Mouse (Mus musculus) kidney, adult 2 months (tissue): ENCODE data around the gene Dgkh.

ENCODE experiments used
- CTCF ChIP-seq: fragments of 200-500 bp; conservative IDR thresholded peaks from 2 replicates; pipeline ENCODE4 v1.5.1; 2011; ENCODE audit warnings: low read depth, mild to moderate bottlenecking, control low read depth, low read length, moderate library complexity, mixed read lengths; ENCODE audit not compliant: insufficient read depth, insufficient read length
- POLR2A ChIP-seq: fragments of 200-500 bp; IDR thresholded peaks from one replicate; pipeline ENCODE4 v1.6.1; 2011; ENCODE audit warnings: low read depth, low read length, control low read depth

DNA sequence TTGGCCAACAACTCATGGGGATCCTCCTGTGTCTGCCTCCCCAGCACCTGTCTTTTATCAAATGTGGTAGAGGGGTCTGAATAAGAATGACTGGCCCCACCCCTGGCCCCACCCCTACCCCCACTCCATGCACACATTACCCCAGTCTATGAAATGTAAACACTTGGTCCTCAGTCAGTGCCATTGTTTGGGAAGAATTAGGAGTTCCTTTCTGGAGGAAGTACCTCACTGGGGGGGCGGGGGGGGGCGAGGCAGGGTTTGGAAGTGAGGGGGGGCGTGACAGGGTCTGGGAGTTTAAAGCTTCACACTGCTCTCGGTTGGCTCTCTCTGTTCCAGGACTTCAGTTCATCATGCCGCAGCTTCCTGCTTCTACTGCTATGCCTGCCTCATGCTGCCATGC, 10.5 kb downstream of the Dgkh start:
- no peak for TF ChIP-seq CTCF
- TF ChIP-seq POLR2A = no peak
